Mouse (Mus musculus): ENCODE data around the gene Tns3.

- no peak for TF ChIP-seq CTCF (IDR thresholded peaks at IDR 0.05; ENCODE audit: borderline replicate concordance, control insufficient read depth, extremely low read depth, insufficient read depth, low read length, poor library complexity)
- no peak for TF ChIP-seq POLR2A (IDR thresholded peaks at IDR 0.05; ENCODE audit: control insufficient read depth, extremely low read depth, insufficient read depth, low read length, poor library complexity)
Measured at GRCm38 (mm10) chr11:8534893-8535292, 129.4 kb downstream of the Tns3 start.

Data from thymus, adult 2 months (tissue).